Mouse (Mus musculus): ENCODE measurements around the gene Pes1. TPM values are rescaled to one million over a fixed set of nuclear protein-coding genes. Genes with fewer than 3 reads are reported as not detected.

Gene Pes1
- total and polyA plus RNA-seq, 3 experiments, result 240 to 498 (median 301) TPM

- TF ChIP-seq HCFC1 (IDR thresholded peaks at IDR 0.05; ENCODE audit: low read depth, low read length), result peak; percentile 94
- peak; percentile 99 for TF ChIP-seq MXI1 (IDR thresholded peaks at IDR 0.05; ENCODE audit: low read depth, low read length)
- peak; percentile 100 for TF ChIP-seq MAX (IDR thresholded peaks at IDR 0.05; ENCODE audit: low read length)
- TF ChIP-seq MAZ (IDR thresholded peaks at IDR 0.05; ENCODE audit: low read depth, low read length), result peak; percentile 72; the same call in 1 of the 2 replicates
- no peak; the same call in 1 of the 2 replicates for TF ChIP-seq CHD1 (IDR thresholded peaks at IDR 0.05; ENCODE audit: low read depth, low read length)
Observed at GRCm38 (mm10) chr11:3963610-3964415, at the start of gene Pes1 (continued).

GRCm38 (mm10) chr11:3914109-3914840 is 49.5 kb upstream of the Pes1 start, which contains the start of gene Slc35e4:
Gene Slc35e4, minus strand, starts transcription at chr11:3914664.
- Histone ChIP-seq H3K4me1 (ENCODE audit: control insufficient read depth in 1 of 2, insufficient read depth in 2 of 2, low read length in 2 of 2) (peaks cover 9 to 30% of the 10 kb centered on the region in 2 experiments; a peak in 3 of 4 replicates), H3K9me3 (replicated peaks; ENCODE audit: insufficient read depth, low read length) (no peaks in the 10 kb centered on the region), H3K27me3 (ENCODE audit: control insufficient read depth in 1 of 2, insufficient read depth in 2 of 2, low read length in 2 of 2) (no peaks in the 10 kb centered on the region), H3K4me3 (ENCODE audit: control insufficient read depth in 1 of 2, insufficient read depth in 1 of 2, low read depth in 2 of 2, low read length in 2 of 2) (peak within 1 kb of the TSS; percentile 72 to 75), H3K36me3 (ENCODE audit: control insufficient read depth in 1 of 2, insufficient read depth in 2 of 2, low read length in 2 of 2) (peaks cover 0 to 10% of the 10 kb centered on the region in 2 experiments; a peak in 2 of 4 replicates), H3K79me2 (ENCODE audit: control insufficient read depth, insufficient read depth, low read length, poor library complexity) (peaks cover 17% of the 10 kb centered on the region), H3K27ac (ENCODE audit: control insufficient read depth, low read depth, low read length) (peak within 1 kb of the TSS; percentile 85), H3K9ac (ENCODE audit: control insufficient read depth, low read depth, low read length, poor library complexity, severe bottlenecking) (peak within 1 kb of the TSS; percentile 74)
- DNase-seq (ENCODE audit: low read depth, low spot score), result peak; percentile 97
- TF ChIP-seq ZNF384 (IDR thresholded peaks at IDR 0.05; ENCODE audit: low read depth, low read length), result no peak
- TF ChIP-seq ETS1 (IDR thresholded peaks at IDR 0.05; ENCODE audit: low read depth, low read length), result peak; percentile 69
- TF ChIP-seq GABPA (IDR thresholded peaks at IDR 0.05; ENCODE audit: low read depth, low read length), result no peak
- TF ChIP-seq MYC (IDR thresholded peaks at IDR 0.05; ENCODE audit: low read depth, low read length), result peak; percentile 99
- TF ChIP-seq EP300 (IDR thresholded peaks at IDR 0.05; ENCODE audit: low read depth in 1 of 2, low read length in 2 of 2), result peak; percentile 67 to 68
- TF ChIP-seq SIN3A (IDR thresholded peaks at IDR 0.05; ENCODE audit: low read length), result peak; percentile 91
- TF ChIP-seq RAD21 (IDR thresholded peaks at IDR 0.05; ENCODE audit: low read depth, low read length), result peak; percentile 72
- peak; percentile 7 to 29; a peak in 2 of 4 replicates for TF ChIP-seq POLR2A (IDR thresholded peaks at IDR 0.05; ENCODE audit: control insufficient read depth in 1 of 2, insufficient read depth in 1 of 2, low read depth in 1 of 2, low read length in 2 of 2, poor library complexity in 1 of 2)
- no peak for TF ChIP-seq MYB (IDR thresholded peaks at IDR 0.05; ENCODE audit: low read depth, low read length)
- TF ChIP-seq CTCF (IDR thresholded peaks at IDR 0.05 in 2 of 3, conservative IDR thresholded peaks at IDR 0.05 in 1 of 3; ENCODE audit: control insufficient read depth in 1 of 3, insufficient read depth in 1 of 3, low read depth in 2 of 3, low read length in 3 of 3, poor library complexity in 1 of 3, severe bottlenecking in 1 of 3), result peak; percentile 82 to 99 (median 96)
- peak; percentile 73 for TF ChIP-seq SMC3 (IDR thresholded peaks at IDR 0.05; ENCODE audit: low read depth, low read length)
- TF ChIP-seq MXI1 (IDR thresholded peaks at IDR 0.05; ENCODE audit: low read depth, low read length), result peak; percentile 94
- TF ChIP-seq ZMIZ1 (IDR thresholded peaks at IDR 0.05; ENCODE audit: low read depth, low read length), result no peak
- TF ChIP-seq MAX (IDR thresholded peaks at IDR 0.05; ENCODE audit: low read length), result peak; percentile 100
- no peak for TF ChIP-seq NRF1 (IDR thresholded peaks at IDR 0.05; ENCODE audit: insufficient read depth, low read depth, low read length, poor library complexity, severe bottlenecking)
- 0 out of 2 replicates have a peak, but pooled peaks have one; percentile 30 for TF ChIP-seq BHLHE40 (IDR thresholded peaks at IDR 0.05; ENCODE audit: borderline replicate concordance, low read depth, low read length)
- TF ChIP-seq MAZ (IDR thresholded peaks at IDR 0.05; ENCODE audit: low read depth, low read length), result peak; percentile 80; the same call in 1 of the 2 replicates
- TF ChIP-seq HCFC1 (IDR thresholded peaks at IDR 0.05; ENCODE audit: low read depth, low read length), result no peak; the same call in 1 of the 2 replicates
- peak; percentile 79 for TF ChIP-seq JUND (IDR thresholded peaks at IDR 0.05; ENCODE audit: low read depth, low read length)
- no peak for TF ChIP-seq ZKSCAN1 (IDR thresholded peaks at IDR 0.05; ENCODE audit: low read depth, low read length)
- TF ChIP-seq TCF12 (IDR thresholded peaks at IDR 0.05; ENCODE audit: low read depth, low read length), result peak; percentile 33; the same call in 1 of the 2 replicates
- peak; percentile 92 for TF ChIP-seq USF1 (IDR thresholded peaks at IDR 0.05; ENCODE audit: low read depth, low read length)
- no peak for TF ChIP-seq GATA1 (IDR thresholded peaks at IDR 0.05; ENCODE audit: low read depth, low read length)
- TF ChIP-seq TBP (IDR thresholded peaks at IDR 0.05; ENCODE audit: low read depth, low read length), result no peak; the same call in 1 of the 2 replicates
- peak in 1 of 2 experiments; percentile 79; a peak in 2 of 4 replicates for TF ChIP-seq USF2 (IDR thresholded peaks at IDR 0.05; ENCODE audit: borderline replicate concordance in 1 of 2, insufficient read depth in 1 of 2, low read depth in 1 of 2, low read length in 2 of 2)
- no peak for TF ChIP-seq CHD2 (IDR thresholded peaks at IDR 0.05; ENCODE audit: low read length)
- no peak for TF ChIP-seq MAFK (IDR thresholded peaks at IDR 0.05; ENCODE audit: borderline replicate concordance, low read depth, low read length)
- TF ChIP-seq CHD1 (IDR thresholded peaks at IDR 0.05; ENCODE audit: low read depth, low read length), result no peak
- 0 out of 2 replicates have a peak, but pooled peaks have one; percentile 41 for TF ChIP-seq ELF1 (IDR thresholded peaks at IDR 0.05; ENCODE audit: low read depth, low read length)
- TF ChIP-seq MEF2A (IDR thresholded peaks at IDR 0.05; ENCODE audit: extremely low read depth, insufficient replicate concordance, low read depth, low read length, poor library complexity, severe bottlenecking), result no peak
